Mouse (Mus musculus) hindbrain, postnatal 0 days (tissue): ENCODE measurements around the gene Slamf1. TPM values are rescaled to one million over a fixed set of nuclear protein-coding genes. Genes with fewer than 3 reads are reported as not detected.

Experiments
- ATAC-seq: fragments of 200-750 bp; cut with Nextera tagmentation; 2 replicates; pipeline ENCODE4 v1.8.0; 2017; ENCODE audit warnings: mild to moderate bottlenecking, moderate TSS enrichment, moderate library complexity
- DNase-seq: peaks from one replicate; pipeline ENCODE4 v3.0.0-alpha.2; 2015; ENCODE audit warnings: low spot score
- H3K27ac ChIP-seq: fragments of 300-500 bp; sonication (generic); 2 replicates; pipeline ENCODE4 v1.5.1; 2014; ENCODE audit warnings: mild to moderate bottlenecking
- H3K27me3 ChIP-seq: fragments of 300-500 bp; sonication (generic); 2 replicates; pipeline ENCODE4 v1.6.1; 2014; ENCODE audit warnings: low read length, mixed read lengths; ENCODE audit not compliant: insufficient read depth
- H3K36me3 ChIP-seq: fragments of 300-500 bp; sonication (generic); 2 replicates; pipeline ENCODE4 v1.6.1; 2014; ENCODE audit warnings: low read length, mixed read lengths; ENCODE audit not compliant: insufficient read depth
- H3K4me1 ChIP-seq: fragments of 300-500 bp; sonication (generic); 2 replicates; pipeline ENCODE4 v1.6.1; 2014; ENCODE audit warnings: antibody characterized with exemption, low read length, mixed read lengths; ENCODE audit not compliant: insufficient read depth
- H3K4me2 ChIP-seq: fragments of 300-500 bp; sonication (generic); 2 replicates; pipeline ENCODE4 v1.6.1; 2014; ENCODE audit warnings: low read depth, mild to moderate bottlenecking, low read length, moderate library complexity, mixed read lengths
- H3K4me3 ChIP-seq: fragments of 300-500 bp; sonication (generic); 2 replicates; pipeline ENCODE4 v1.5.1; 2014; ENCODE audit warnings: low read length
- H3K9ac ChIP-seq: fragments of 300-500 bp; sonication (generic); replicated peaks from 2 replicates; pipeline ENCODE4 v1.6.1; 2014; ENCODE audit warnings: mild to moderate bottlenecking, low read length, moderate library complexity, mixed read lengths
- H3K9me3 ChIP-seq: fragments of 300-500 bp; sonication (generic); 2 replicates; pipeline ENCODE4 v1.6.1; 2016; ENCODE audit warnings: low read length, mixed read lengths
- CTCF ChIP-seq: IDR thresholded peaks from 2 replicates; pipeline ENCODE4 v1.5.1; 2016; ENCODE audit warnings: antibody characterized with exemption, control low read depth, low read depth
- WGBS: fragments of 180-500 bp; shearing (Covaris S2); extraction: QIAGEN DNeasy Blood & Tissue Kit; methylation state at CpG from one replicate; pipeline ENCODE4 v1.1.7; 2014; 5-methylcytosine and 5-hydroxymethylcytosine counted together
- polyA plus RNA-seq: library from polyadenylated mRNA; unstranded; fragments of >200 nt; fragmentation: Nextera tagmentation; extraction: Ambion mirVana; gene quantifications from 2 replicates; pipeline ENCODE4 v1.2.1, GENCODE M21; 2015
- total RNA-seq: library from RNA; depleted of rRNA; stranded (reverse); fragments of >200 nt; gene quantifications from 2 replicates; pipeline ENCODE4 v1.2.3, GENCODE M21; 2014; rRNA removed

Slamf1 gene
- 0.16 TPM in 1 of 2 replicates, not detected in the other for total RNA-seq
- polyA plus RNA-seq, result 0.09 and 0.10 TPM in 2 replicates

GRCm38 (mm10) chr1:171766898-171767297, at the start of gene Slamf1:
Gene Slamf1, plus strand, starts transcription at chr1:171767127.
- H3K27ac ChIP-seq, result no peak within 1 kb of the TSS
- no peak within 1 kb of the TSS for H3K9ac ChIP-seq
- ATAC-seq, result no peak
- H3K9me3 ChIP-seq, result no peaks in the 10 kb centered on the region
- TF ChIP-seq CTCF, result no peak
- H3K4me2 ChIP-seq, result no peak within 1 kb of the TSS
- no peaks in the 10 kb centered on the region for H3K4me1 ChIP-seq
- DNase-seq, result no peak
- H3K27me3 ChIP-seq, result no peaks in the 10 kb centered on the region
- no peak within 1 kb of the TSS for H3K4me3 ChIP-seq
- 30% methylated on average over 6 of the region's 6 CpGs for WGBS
- H3K36me3 ChIP-seq, result no peaks in the 10 kb centered on the region

GRCm38 (mm10) chr1:171731195-171731594, 35.7 kb upstream of the Slamf1 start:
- no peaks in the 10 kb centered on the region for H3K4me1 ChIP-seq
- H3K27ac ChIP-seq, result no peak overlapping the region
- no peak overlapping the region for H3K4me3 ChIP-seq
- peak; percentile 8 for DNase-seq
- no peak for ATAC-seq
- no peaks in the 10 kb centered on the region for H3K9me3 ChIP-seq
- H3K9ac ChIP-seq, result no peak overlapping the region
- no peak overlapping the region for H3K4me2 ChIP-seq
- no peaks in the 10 kb centered on the region for H3K27me3 ChIP-seq
- H3K36me3 ChIP-seq, result no peaks in the 10 kb centered on the region
- no peak for TF ChIP-seq CTCF

GRCm38 (mm10) chr1:171734898-171735297, 32.0 kb upstream of the Slamf1 start:
- H3K4me3 ChIP-seq, result no peak overlapping the region
- no peaks in the 10 kb centered on the region for H3K9me3 ChIP-seq
- no peak overlapping the region for H3K9ac ChIP-seq
- H3K27me3 ChIP-seq, result no peaks in the 10 kb centered on the region
- TF ChIP-seq CTCF, result no peak
- no peak overlapping the region for H3K27ac ChIP-seq
- H3K36me3 ChIP-seq, result no peaks in the 10 kb centered on the region
- H3K4me1 ChIP-seq, result no peaks in the 10 kb centered on the region
- no peak overlapping the region for H3K4me2 ChIP-seq
- 86% methylated on average over 6 of the region's 6 CpGs for WGBS
- no peak for DNase-seq
- ATAC-seq, result no peak

- 79% methylated on average over 3 of the region's 3 CpGs for WGBS
- H3K27ac ChIP-seq, result no peak overlapping the region
- H3K4me2 ChIP-seq, result no peak overlapping the region
- H3K9me3 ChIP-seq, result no peaks in the 10 kb centered on the region
- TF ChIP-seq CTCF, result no peak
- DNase-seq, result no peak
- no peak overlapping the region for H3K4me3 ChIP-seq
- H3K9ac ChIP-seq, result no peak overlapping the region
- no peaks in the 10 kb centered on the region for H3K36me3 ChIP-seq
- no peaks in the 10 kb centered on the region for H3K27me3 ChIP-seq
- H3K4me1 ChIP-seq, result no peaks in the 10 kb centered on the region
- no peak for ATAC-seq
Measured at GRCm38 (mm10) chr1:171748127-171748969, 18.6 kb upstream of the Slamf1 start.

GRCm38 (mm10) chr1:171761853-171762448, 5.0 kb upstream of the Slamf1 start:
- Histone ChIP-seq H3K9ac (no peak overlapping the region), H3K9me3 (no peaks in the 10 kb centered on the region), H3K4me1 (no peaks in the 10 kb centered on the region), H3K27ac (no peak overlapping the region), H3K4me3 (no peak overlapping the region), H3K4me2 (no peak overlapping the region), H3K27me3 (no peaks in the 10 kb centered on the region), H3K36me3 (no peaks in the 10 kb centered on the region)
- ATAC-seq (no peak), DNase-seq (no peak)
- TF ChIP-seq CTCF, result no peak
- 74% methylated on average over 5 of the region's 5 CpGs for WGBS

GRCm38 (mm10) chr1:171770996-171771395, 4.1 kb downstream of the Slamf1 start:
- Histone ChIP-seq H3K4me1 (no peaks in the 10 kb centered on the region), H3K27ac (no peak overlapping the region), H3K36me3 (no peaks in the 10 kb centered on the region), H3K9me3 (no peaks in the 10 kb centered on the region), H3K4me2 (no peak overlapping the region), H3K4me3 (no peak overlapping the region), H3K27me3 (no peaks in the 10 kb centered on the region), H3K9ac (no peak overlapping the region)
- TF ChIP-seq CTCF, result no peak
- DNase-seq (no peak), ATAC-seq (no peak)
- 79% methylated on average over 6 of the region's 6 CpGs for WGBS
